In genomic region chr17:83772711-83773110, GRCm38 (mm10) we compare ENCODE assay signal across 8 mouse cellular contexts.
DNase-seq lines count a peak whose midpoint lies in the region; ATAC-seq lines count a peak whose summit lies in the region.

No protein-coding gene starts in this region.

- H3K9ac ChIP-seq in hindbrain, embryonic 11.5 days (ENCODE audit: low read depth, low read length), result no peak overlapping the region
- no peak overlapping the region for H3K9ac ChIP-seq in midbrain, embryonic 14.5 days (replicated peaks; ENCODE audit: low read length)

- no peak overlapping the region for H3K4me2 ChIP-seq in hindbrain, embryonic 11.5 days (replicated peaks; ENCODE audit: low read depth, low read length)
- no peak overlapping the region for H3K4me2 ChIP-seq in midbrain, embryonic 14.5 days (ENCODE audit: low read length)

- H3K9me3 ChIP-seq in hindbrain, embryonic 11.5 days (ENCODE audit: control insufficient read depth, low read length), result no peaks in the 10 kb centered on the region
- H3K9me3 ChIP-seq in midbrain, embryonic 14.5 days (ENCODE audit: control insufficient read depth, low read length), result no peaks in the 10 kb centered on the region

- DNase-seq in right cerebral cortex, postnatal 4 days, result peak; percentile 27
- DNase-seq in right cerebral cortex, postnatal 25 days, result no peak
- peak; percentile 49 for DNase-seq in hindbrain, embryonic 11.5 days (ENCODE audit: low spot score)
- peak; percentile 72 for DNase-seq in midbrain, embryonic 14.5 days
- no peak for DNase-seq in left cerebral cortex, adult 8-10 months (ENCODE audit: low spot score in 2 of 2)
- no peak for DNase-seq in gastrocnemius, postnatal 36 days
- DNase-seq in urinary bladder, adult 2 months (ENCODE audit: low spot score), result no peak
- no peak for DNase-seq in adrenal gland, postnatal 4 days (ENCODE audit: low spot score in 2 of 2)

- no peaks in the 10 kb centered on the region for H3K36me3 ChIP-seq in hindbrain, embryonic 11.5 days (ENCODE audit: control insufficient read depth, insufficient read depth, low read length)
- no peaks in the 10 kb centered on the region for H3K36me3 ChIP-seq in midbrain, embryonic 14.5 days (ENCODE audit: control insufficient read depth, insufficient read depth, low read length)

- H3K4me1 ChIP-seq in hindbrain, embryonic 11.5 days (replicated peaks; ENCODE audit: control insufficient read depth, insufficient read depth, low read length), result no peaks in the 10 kb centered on the region
- H3K4me1 ChIP-seq in midbrain, embryonic 14.5 days (ENCODE audit: control insufficient read depth, insufficient read depth, low read length), result peaks cover 4% of the 10 kb centered on the region; the same call in 1 of the 2 replicates

- H3K27me3 ChIP-seq in hindbrain, embryonic 11.5 days (ENCODE audit: control insufficient read depth, insufficient read depth, low read length), result no peaks in the 10 kb centered on the region
- no peaks in the 10 kb centered on the region for H3K27me3 ChIP-seq in midbrain, embryonic 14.5 days (ENCODE audit: control insufficient read depth, insufficient read depth, low read length)

- no peak overlapping the region for H3K4me3 ChIP-seq in hindbrain, embryonic 11.5 days (ENCODE audit: low read depth, low read length)
- no peak overlapping the region for H3K4me3 ChIP-seq in midbrain, embryonic 14.5 days (replicated peaks; ENCODE audit: low read depth, low read length)

- WGBS in hindbrain, embryonic 11.5 days, result 62% methylated on average over 8 of the region's 8 CpGs
- WGBS in midbrain, embryonic 14.5 days, result 50% methylated on average over 8 of the region's 8 CpGs

- intact Hi-C loops in gastrocnemius, postnatal 36 days (cut with DNase I), result no loop called here

- no peak overlapping the region for H3K27ac ChIP-seq in hindbrain, embryonic 11.5 days (ENCODE audit: low read depth, low read length)
- 0 out of 2 replicates have a peak overlapping the region, but pooled peaks have one; percentile 15 for H3K27ac ChIP-seq in midbrain, embryonic 14.5 days (replicated peaks; ENCODE audit: low read depth, low read length)

- peak; percentile 68 for ATAC-seq in hindbrain, embryonic 11.5 days (ENCODE audit: low FRiP score)
- ATAC-seq in midbrain, embryonic 14.5 days (ENCODE audit: low FRiP score, low TSS enrichment), result peak; percentile 48; the same call in 1 of the 2 replicates

Comparison
In these comparisons a context has a peak if more than half of its experiments do, and no peak if none do; other contexts are left out.
1. DNase-seq: peak in right cerebral cortex, postnatal 4 days (single experiment), hindbrain, embryonic 11.5 days (single experiment) and midbrain, embryonic 14.5 days (single experiment); none in right cerebral cortex, postnatal 25 days (single experiment), left cerebral cortex, adult 8-10 months (0 of 2), gastrocnemius, postnatal 36 days (0 of 2), urinary bladder, adult 2 months (single experiment) and adrenal gland, postnatal 4 days (0 of 2).